Mouse (Mus musculus) inflammation-experienced regulatory T-cells, adult 6 months (primary cell): ENCODE results near the gene Nbea. TPM values are rescaled to one million over a fixed set of nuclear protein-coding genes. Genes with fewer than 3 reads are reported as not detected.

ENCODE experiments used
- ATAC-seq: one replicate; pipeline ENCODE4 v1.8.0; 2017
- polyA plus RNA-seq, 3 experiments: library from polyadenylated mRNA; unstranded; fragments of 100-300 nt; shearing (Covaris generic); gene quantifications; one replicate each; pipeline ENCODE4 v1.2.1; 2017

The Nbea gene
- polyA plus RNA-seq, 3 experiments from 2014 or later, result 0.40 TPM; not detected in 2

- no peak for ATAC-seq
These were observed 594.0 kb downstream of the Nbea start for GRCm38 (mm10) chr3:55589402-55589944.

GRCm38 (mm10) chr3:55587972-55588946, 595.2 kb downstream of the Nbea start:
- no peak for ATAC-seq

GRCm38 (mm10) chr3:55587434-55587971, 596.0 kb downstream of the Nbea start:
- ATAC-seq, result no peak
